Mouse (Mus musculus) cerebellum, postnatal 4 days (tissue): ENCODE results near the gene Cxcl17.
A peak's percentile ranks its signal among the peaks of the same experiment; 100 is the strongest.
"Not testable (repeated sequence)": the region's sequence is repeated elsewhere in the genome, so short reads cannot be mapped to it uniquely, and the experiment has no call there.

Experiments used
- DNase-seq, 2 experiments: peaks; one replicate each; pipeline ENCODE4 v3.0.0; 2022; ENCODE audit warnings: low spot score in 2 of 2, mixed read lengths in 1 of 2

The Cxcl17 gene

GRCm38 (mm10) chr7:25412833-25413441 lies at the start of gene Cxcl17:
TSS of gene Cxcl17 (minus strand) at chr7:25412886.
- DNase-seq = no peak

GRCm38 (mm10) chr7:25462033-25462337 lies 49.3 kb upstream of the Cxcl17 start:
- DNase-seq = not testable (repeated sequence)

GRCm38 (mm10) chr7:25461336-25462032 lies 48.8 kb upstream of the Cxcl17 start:
- DNase-seq = peak in 1 of 2 experiments; percentile 50

GRCm38 (mm10) chr7:25452103-25452502 lies 39.4 kb upstream of the Cxcl17 start:
- no peak for DNase-seq

GRCm38 (mm10) chr7:25449913-25450890 lies 37.5 kb upstream of the Cxcl17 start:
- DNase-seq = no peak

- no peak for DNase-seq
Measured at GRCm38 (mm10) chr7:25440816-25441153, 28.1 kb upstream of the Cxcl17 start.

GRCm38 (mm10) chr7:25439978-25440815 lies 27.5 kb upstream of the Cxcl17 start:
- no peak for DNase-seq

- DNase-seq = no peak
Measured at GRCm38 (mm10) chr7:25439124-25439822, 26.6 kb upstream of the Cxcl17 start.

- no peak for DNase-seq
Measured at GRCm38 (mm10) chr7:25436704-25437103, 24.0 kb upstream of the Cxcl17 start.

- DNase-seq = no peak
Measured at GRCm38 (mm10) chr7:25436226-25436625, 23.5 kb upstream of the Cxcl17 start.

GRCm38 (mm10) chr7:25435546-25435851 lies 22.8 kb upstream of the Cxcl17 start:
- no peak for DNase-seq

GRCm38 (mm10) chr7:25434654-25435545 lies 22.2 kb upstream of the Cxcl17 start:
- no peak for DNase-seq

GRCm38 (mm10) chr7:25433781-25434560 lies 21.3 kb upstream of the Cxcl17 start:
- no peak for DNase-seq

- DNase-seq = no peak
Measured at GRCm38 (mm10) chr7:25433007-25433541, 20.4 kb upstream of the Cxcl17 start.

GRCm38 (mm10) chr7:25432381-25432780 lies 19.7 kb upstream of the Cxcl17 start:
- no peak for DNase-seq

- no peak for DNase-seq
Measured at GRCm38 (mm10) chr7:25429886-25430784, 17.4 kb upstream of the Cxcl17 start.

- no peak for DNase-seq
Measured at GRCm38 (mm10) chr7:25428321-25428720, 15.6 kb upstream of the Cxcl17 start.

- DNase-seq = no peak
Measured at GRCm38 (mm10) chr7:25427144-25427543, 14.5 kb upstream of the Cxcl17 start.
